Mouse (Mus musculus) frontal cortex, postnatal 10 days (tissue): ENCODE results near the gene Cyb561.
A peak's percentile ranks its signal among the peaks of the same experiment; 100 is the strongest.

ENCODE experiments used
- DNase-seq, 2 experiments: peaks; one replicate each; pipeline ENCODE4 v3.0.0; 2022; ENCODE audit warnings: low spot score in 2 of 2, mixed read lengths in 1 of 2

Gene Cyb561

GRCm38 (mm10) chr11:105921275-105921674 is 31.9 kb downstream of the Cyb561 start:
- no peak for DNase-seq

DNA sequence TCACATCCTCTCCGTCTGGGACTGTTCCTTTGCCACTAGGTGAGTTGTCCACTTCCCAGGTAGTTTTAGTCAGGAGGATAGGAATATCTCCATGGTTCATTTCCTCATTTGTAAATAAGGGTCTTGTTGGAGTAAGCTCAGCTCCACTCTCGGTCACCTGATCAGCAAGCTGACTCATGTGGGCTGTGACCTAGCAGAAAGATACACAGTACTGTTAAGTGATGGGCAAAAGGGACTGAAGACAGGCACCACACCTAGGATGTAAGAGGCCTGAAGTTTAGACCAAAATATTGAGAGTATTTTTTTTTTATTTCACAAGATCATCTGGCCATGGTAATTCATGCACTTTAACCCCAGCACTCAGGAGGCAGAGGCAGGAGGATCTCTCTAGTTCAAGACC is 32.3 kb downstream of the Cyb561 start:
- no peak for DNase-seq

- DNase-seq, result no peak
These were observed 32.9 kb downstream of the Cyb561 start for GRCm38 (mm10) chr11:105920098-105920785.

DNA sequence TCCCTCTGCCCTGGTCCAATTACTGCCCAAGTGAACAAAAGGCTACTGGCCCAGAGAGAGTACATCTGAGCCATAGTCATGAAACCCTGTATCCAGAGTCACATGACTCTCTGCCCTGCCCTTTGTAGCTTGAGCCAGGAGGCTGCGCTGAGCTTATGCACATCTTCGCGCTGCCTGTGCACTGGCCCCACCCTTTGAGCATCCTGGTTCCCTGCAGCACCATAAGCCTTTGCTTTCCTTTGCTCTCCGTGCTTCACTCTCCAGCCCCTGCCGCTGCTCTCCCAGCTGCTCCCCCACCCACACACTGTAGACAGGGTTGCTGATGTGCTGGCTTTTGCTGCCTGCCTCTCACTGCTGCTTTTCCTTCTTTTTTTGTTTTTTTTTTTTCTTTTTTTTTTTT is 39.6 kb downstream of the Cyb561 start:
- DNase-seq, result no peak

DNA sequence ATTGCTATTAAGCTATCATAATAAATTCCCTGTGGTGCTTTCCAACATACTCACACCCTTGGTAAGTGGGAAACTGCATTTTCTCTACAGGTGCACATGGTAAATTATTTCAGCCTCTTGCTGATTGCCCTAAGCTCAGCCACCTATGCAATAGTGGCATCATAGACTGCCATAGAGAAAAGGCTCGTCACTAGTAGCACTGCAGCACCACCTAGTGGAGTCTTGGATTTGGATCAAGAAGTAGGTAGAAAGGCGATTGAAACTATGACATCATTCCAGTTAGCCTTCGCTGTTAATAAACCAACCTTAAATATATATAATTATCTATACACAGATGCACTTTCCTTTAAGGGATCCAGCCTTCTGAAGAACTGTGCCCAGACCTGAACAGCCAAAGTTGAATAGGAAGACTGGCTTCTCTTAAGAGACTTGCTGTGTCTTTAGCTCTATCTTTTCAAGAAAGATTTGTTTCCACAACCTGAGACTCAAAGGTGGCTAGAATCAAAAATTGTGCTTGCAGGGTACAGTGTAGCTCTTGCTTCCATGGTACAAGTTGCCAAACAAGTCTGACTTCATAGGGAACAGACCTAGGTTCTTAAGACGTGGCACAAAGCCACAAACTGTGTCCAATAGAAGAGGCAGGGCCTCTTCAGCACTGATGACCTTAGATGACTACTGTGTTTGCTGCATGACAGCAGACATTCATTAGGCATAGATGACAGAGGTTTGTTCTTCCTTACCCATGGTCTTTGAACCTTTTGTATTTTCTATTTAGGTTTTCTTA is 41.4 kb downstream of the Cyb561 start:
- peak in 1 of 2 experiments; percentile 54 for DNase-seq

DNA sequence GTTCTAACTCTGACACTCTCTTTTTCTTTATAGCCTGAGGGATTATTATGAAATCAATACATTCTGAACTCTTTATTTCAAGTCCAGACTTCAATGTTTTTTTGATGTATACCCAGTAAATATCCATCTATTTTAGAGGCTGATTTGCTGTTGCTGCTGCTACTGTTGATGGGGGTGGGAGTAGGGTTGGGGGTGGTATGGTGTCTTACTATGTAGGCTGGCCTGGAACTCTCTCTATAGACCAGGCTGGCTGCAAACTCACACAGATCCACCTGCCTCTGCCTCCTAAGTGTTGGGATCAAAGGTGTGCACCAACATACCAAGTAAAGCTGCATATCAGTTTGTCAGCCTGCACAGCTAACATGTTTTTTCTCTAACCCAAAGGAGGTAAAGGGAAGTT is 42.0 kb downstream of the Cyb561 start:
- no peak for DNase-seq

DNA sequence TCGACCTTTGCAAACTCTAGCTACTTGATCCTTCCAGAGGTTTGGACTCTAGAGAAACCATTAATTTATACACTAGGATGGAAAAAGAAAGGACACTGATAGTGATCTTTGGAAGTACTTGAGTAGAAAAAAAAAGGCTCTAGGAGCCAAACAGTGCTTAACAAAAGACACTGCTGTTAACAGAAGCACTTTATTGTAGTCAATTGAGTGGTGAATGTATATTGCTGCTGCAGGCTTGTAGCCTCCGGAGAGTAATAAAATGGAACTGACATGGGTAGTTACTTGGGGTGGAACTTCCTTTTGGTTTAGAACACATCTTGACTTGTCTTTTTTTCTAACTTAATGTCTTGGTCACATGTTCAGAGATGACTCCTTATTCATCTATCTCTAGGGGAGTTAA is 43.5 kb downstream of the Cyb561 start:
- DNase-seq, result no peak

DNA sequence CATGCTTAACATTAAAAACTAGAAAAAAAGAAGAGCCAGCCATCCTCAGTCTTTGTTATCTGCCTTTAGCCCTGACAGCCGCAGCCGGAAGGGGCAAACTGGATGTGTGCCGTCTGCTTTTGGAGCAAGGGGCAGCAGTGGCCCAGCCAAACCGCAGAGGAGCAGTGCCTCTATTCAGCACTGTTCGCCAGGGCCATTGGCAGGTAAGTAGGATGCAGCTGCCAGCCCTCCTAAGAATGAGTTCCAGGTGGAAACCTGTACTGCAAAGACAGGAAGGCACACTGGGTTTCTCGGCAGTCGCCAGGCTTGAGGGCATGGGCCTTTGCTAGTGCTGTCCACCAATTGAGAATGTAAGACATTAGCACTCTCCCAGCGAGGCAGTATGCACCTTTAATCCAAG is 44.2 kb downstream of the Cyb561 start:
- DNase-seq, result no peak

GRCm38 (mm10) chr11:105907381-105907780 is 45.8 kb downstream of the Cyb561 start:
- DNase-seq, result no peak

- DNase-seq, result no peak
These were observed 47.5 kb downstream of the Cyb561 start for GRCm38 (mm10) chr11:105905529-105906213.

DNA sequence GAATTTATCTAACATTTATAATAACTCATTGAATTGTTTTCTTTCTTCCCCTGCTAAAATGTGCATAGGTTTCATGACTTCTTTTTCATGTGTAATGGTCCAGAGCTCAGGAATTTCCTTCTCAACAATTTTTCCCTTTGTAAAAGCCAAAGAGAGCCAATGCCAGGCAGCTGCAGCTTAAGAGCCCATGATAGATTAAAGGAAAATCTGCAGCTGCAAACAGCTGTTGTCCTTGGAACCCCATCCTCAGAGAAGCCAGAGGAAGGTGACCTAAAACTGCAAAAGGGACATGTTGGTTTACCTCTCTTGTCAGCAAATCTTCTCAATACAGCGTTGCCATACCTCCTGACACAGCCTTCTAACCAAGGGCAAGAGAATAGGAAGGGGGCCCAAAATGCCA is 50.2 kb downstream of the Cyb561 start:
- DNase-seq, result no peak

GRCm38 (mm10) chr11:105901501-105901900 is 51.6 kb downstream of the Cyb561 start:
- DNase-seq, result no peak

- no peak for DNase-seq
These were observed 54.0 kb downstream of the Cyb561 start for GRCm38 (mm10) chr11:105899151-105899550.

DNA sequence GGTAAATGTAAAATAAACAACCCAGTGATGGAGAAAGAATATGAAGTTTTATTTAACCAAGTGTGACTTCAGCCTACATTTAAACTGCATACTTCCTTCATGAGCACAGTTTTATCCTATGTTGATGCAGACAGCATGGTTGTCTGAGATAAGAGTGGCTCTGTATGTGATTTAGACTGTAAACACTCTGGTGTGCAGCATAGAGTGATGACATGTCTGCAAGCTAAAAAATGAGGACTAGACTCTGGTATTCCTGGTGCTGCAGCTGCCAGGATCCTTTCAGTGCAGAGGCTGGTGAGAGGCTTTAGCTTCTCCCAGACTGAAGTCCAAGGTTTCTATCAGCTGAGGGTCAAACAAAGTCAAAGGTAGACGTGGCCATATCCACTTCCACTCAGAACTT is 65.9 kb downstream of the Cyb561 start:
- DNase-seq, result no peak

DNA sequence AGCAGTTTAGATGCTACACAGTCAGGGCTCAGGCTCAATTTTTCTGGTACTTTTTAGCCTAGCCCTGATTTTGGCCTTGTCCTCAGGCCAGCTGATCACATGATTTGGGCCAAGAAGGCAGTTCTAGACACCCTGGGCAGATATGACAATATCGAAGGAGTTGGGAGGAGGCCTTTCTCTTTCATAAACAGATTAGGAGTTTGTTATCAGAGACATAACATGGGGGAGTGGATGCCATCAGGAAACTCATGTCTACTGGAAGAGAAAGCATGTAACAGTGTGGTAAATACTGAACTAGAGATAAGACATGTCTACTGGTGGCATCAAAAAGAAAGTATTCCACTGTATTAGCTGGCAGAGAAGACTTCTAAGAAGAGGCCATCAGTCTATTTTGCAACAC is 67.6 kb downstream of the Cyb561 start:
- no peak for DNase-seq
